Mouse (Mus musculus) megakaryocyte-erythroid progenitor cell, adult 5 weeks (primary cell): Measurements from ENCODE around the gene Olfr201. TPM values are rescaled to one million over a fixed set of nuclear protein-coding genes. Genes with fewer than 3 reads are reported as not detected.

Experiments
- polyA plus RNA-seq: library from polyadenylated mRNA; stranded (reverse); fragments of >175 nt; gene quantifications from 2 replicates; pipeline ENCODE4 v1.2.3, GENCODE M21; 2012

The Olfr201 gene
- not detected in 2 replicates for polyA plus RNA-seq

DNA sequence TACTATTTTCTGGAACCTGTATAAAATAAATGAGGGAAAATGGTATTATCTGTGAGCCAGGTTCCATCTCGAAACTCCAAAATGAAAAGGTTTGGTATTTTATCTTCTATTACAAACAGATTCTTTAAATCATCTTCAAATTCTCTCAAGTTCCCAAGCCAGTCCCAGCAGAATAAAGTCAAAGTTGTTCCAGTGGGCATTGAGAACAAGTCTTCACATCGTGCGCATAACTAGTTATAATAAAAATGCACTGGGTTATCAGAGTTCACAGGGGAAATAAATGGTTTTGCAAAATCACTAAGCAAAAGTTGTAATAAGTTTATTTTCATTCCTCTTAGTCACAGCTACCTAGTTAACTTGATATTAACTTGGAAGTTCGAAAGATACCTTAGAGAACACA lies at the start of gene Olfr201:
Gene Olfr201, minus strand, starts transcription at position 101 of the 400 bp plus-strand sequence.

DNA sequence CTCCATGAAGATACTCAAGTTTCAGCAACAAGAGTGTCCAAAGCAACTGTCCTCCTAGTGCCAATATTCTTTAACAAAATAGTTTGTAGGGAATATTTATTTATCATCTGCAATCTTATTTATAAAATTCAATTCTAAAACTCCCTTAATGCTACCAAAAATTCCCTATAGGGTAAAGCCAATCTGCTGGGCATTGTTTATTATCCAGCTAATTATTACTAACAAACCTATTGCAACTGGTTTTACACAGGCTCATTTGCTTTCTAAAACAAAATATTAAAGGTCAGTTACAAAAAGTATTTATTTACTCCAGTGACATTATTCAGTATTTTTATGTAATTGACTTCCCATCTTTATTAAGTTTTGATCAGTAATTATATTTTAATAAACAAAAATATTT lies 45.7 kb upstream of the Olfr201 start, which contains the start of gene Olfr204:
Gene Olfr204, minus strand, starts transcription at position 101 of the 400 bp plus-strand sequence.

DNA sequence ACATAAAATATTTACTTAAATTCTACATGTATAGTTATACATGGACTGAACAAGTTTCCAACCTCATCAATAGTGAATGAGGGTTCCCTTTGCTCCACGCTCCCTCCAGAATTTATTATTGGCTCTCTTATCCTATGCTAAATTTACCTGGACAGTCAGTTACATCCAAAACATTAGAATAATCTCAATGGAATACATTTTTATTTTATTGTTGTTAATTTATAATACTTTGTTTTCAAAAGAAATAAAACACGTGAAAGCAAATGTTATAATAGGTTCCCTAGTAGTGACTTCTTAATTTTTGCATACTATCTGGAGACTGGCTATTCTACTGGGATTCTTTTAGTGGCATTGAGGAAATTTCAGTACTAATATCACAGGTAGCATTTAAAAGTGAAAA lies 26.1 kb upstream of the Olfr201 start, which contains the start of gene Olfr203:
Gene Olfr203, plus strand, starts transcription at position 301 of the 400 bp plus-strand sequence.

DNA sequence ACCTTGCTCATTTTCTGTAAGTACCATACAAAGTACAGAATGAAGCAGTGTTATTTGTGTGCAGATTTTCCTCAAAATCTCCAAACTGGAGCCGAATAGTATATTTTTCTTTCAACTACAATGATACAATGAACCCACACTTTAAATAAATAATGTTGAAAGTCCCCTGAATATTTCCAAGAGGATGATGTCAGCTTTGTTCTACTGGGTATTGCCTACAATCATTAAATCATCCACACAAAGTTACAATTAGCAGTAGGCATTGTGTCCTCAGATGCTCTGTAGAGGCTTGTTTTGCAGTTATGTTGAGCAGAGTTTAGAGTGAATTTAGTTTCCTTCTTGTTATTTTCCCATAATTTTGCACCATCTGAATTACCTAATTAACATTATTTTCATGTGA lies 14.3 kb upstream of the Olfr201 start, which contains the start of gene Olfr202:
Gene Olfr202, minus strand, starts transcription at position 101 of the 400 bp plus-strand sequence.

DNA sequence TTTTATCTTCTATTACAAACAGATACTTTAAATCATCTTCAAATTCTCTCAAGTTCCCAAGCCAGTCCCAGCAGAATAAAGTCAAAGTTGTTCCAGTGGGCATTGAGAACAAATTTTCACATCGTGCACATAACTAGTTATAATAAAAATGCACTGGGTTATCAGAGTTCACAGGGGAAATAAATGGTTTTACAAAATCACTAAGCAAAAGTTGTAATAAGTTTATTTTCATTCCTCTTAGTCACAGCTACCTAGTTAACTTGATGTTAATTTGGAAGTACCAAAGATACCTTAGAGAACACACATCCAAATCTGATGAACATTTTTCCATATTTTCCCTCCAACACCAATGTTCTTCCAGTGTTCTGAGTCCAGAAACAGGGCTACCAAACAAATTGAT lies 52.8 kb downstream of the Olfr201 start, which contains the start of gene Olfr199:
Gene Olfr199, minus strand, starts transcription at position 101 of the 400 bp plus-strand sequence.

Other genes with a start within 250 kb of the Olfr201 start
- not detected in 2 replicates for gene Olfr186, start 242.3 kb downstream of the Olfr201 start, polyA plus RNA-seq
- gene Olfr187, start 232.9 kb downstream of the Olfr201 start, polyA plus RNA-seq, result not detected in 2 replicates
- not detected in 2 replicates for gene Olfr190, start 194.6 kb downstream of the Olfr201 start, polyA plus RNA-seq
- gene Olfr191, start 182.8 kb downstream of the Olfr201 start, polyA plus RNA-seq, result not detected in 2 replicates
- not detected in 2 replicates for gene Olfr193, start 160.8 kb downstream of the Olfr201 start, polyA plus RNA-seq
- gene Olfr194, start 151.6 kb downstream of the Olfr201 start, polyA plus RNA-seq, result not detected in 2 replicates
- not detected in 2 replicates for gene Olfr195, start 125.6 kb downstream of the Olfr201 start, polyA plus RNA-seq
- gene Olfr196, start 102.2 kb downstream of the Olfr201 start, polyA plus RNA-seq, result not detected in 2 replicates
- not detected in 2 replicates for gene Olfr198, start 69.1 kb downstream of the Olfr201 start, polyA plus RNA-seq
- gene Olfr199, start 52.9 kb downstream of the Olfr201 start, polyA plus RNA-seq, result not detected in 2 replicates
- gene Olfr202, start 14.2 kb upstream of the Olfr201 start, polyA plus RNA-seq, result not detected in 2 replicates
- not detected in 2 replicates for gene Olfr203, start 26.2 kb upstream of the Olfr201 start, polyA plus RNA-seq
- gene Olfr204, start 45.6 kb upstream of the Olfr201 start, polyA plus RNA-seq, result 0.02 TPM in 1 of 2 replicates, not detected in the other
- gene Olfr205, start 58.5 kb upstream of the Olfr201 start, polyA plus RNA-seq, result not detected in 2 replicates
- not detected in 2 replicates for gene Olfr206, start 76.6 kb upstream of the Olfr201 start, polyA plus RNA-seq
- not detected in 2 replicates for gene Olfr209, start 91.4 kb upstream of the Olfr201 start, polyA plus RNA-seq
- gene Gabrr3, start 134.7 kb upstream of the Olfr201 start, polyA plus RNA-seq, result not detected in 2 replicates
- 7.3 and 8.0 TPM in 2 replicates for gene Riox2, start 199.1 kb upstream of the Olfr201 start, polyA plus RNA-seq